Mouse (Mus musculus): Measurements from ENCODE around the gene Ikbkg. TPM values are rescaled to one million over a fixed set of nuclear protein-coding genes. Genes with fewer than 3 reads are reported as not detected.
"Not testable (repeated sequence)": the region's sequence is repeated elsewhere in the genome, so short reads cannot be mapped to it uniquely, and the experiment has no call there.

Ikbkg gene
- 10 to 100 TPM; 45.8 to 46.1 TPM for total RNA-seq (2021)

DNA sequence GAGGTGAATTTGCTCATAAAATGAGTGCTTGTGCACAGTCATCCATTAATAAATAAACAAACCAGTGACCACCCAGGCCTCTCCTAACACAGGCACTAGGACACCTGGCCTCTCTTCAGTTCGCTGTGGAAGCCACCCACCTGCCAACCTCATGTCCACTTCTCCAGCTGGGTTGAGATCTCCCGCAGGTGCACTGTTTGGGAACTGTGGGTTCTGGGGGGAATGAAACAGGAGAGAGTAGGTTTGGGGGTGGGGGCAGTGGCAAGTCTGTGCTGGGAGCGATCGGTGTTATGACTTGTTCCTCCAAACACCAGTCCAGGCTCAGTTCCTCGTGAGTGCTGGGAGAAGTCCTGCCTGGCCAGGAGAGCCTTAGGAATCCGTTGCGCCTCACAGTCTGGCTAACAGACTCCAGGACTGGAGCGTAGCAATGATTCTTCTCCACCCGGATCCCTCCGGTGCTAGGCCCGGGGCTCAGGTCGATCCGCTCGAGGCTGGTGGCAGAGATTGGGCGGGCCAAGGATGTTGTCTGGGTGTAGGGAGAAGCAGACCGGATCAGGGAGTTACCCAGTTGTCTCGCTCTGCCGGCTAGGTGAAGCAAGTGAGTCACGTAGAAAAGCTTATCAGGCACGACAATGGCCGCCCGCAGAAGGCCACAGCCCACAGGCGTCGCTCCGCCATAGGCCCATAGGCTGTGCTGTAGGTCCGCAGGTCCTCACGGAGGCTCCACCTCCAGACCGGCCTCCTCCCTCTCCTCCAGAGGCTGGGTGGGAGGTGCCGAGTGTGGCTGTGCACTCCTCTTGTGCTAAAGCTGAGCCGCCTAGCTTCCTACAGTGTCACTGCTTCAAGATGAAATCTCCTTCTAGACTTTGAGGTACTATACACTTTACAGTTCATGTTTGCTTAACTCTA, at the start of gene Ikbkg, which contains the start of gene Fam3a:
Ikbkg (plus strand) TSS at position 756 of the 909 bp plus-strand sequence.
Fam3a (minus strand) TSS at position 738 of the 909 bp plus-strand sequence.
- peak; percentile 71 to 74 for DNase-seq
- intact Hi-C loops (cut with DNase I) = no loop called here

DNA sequence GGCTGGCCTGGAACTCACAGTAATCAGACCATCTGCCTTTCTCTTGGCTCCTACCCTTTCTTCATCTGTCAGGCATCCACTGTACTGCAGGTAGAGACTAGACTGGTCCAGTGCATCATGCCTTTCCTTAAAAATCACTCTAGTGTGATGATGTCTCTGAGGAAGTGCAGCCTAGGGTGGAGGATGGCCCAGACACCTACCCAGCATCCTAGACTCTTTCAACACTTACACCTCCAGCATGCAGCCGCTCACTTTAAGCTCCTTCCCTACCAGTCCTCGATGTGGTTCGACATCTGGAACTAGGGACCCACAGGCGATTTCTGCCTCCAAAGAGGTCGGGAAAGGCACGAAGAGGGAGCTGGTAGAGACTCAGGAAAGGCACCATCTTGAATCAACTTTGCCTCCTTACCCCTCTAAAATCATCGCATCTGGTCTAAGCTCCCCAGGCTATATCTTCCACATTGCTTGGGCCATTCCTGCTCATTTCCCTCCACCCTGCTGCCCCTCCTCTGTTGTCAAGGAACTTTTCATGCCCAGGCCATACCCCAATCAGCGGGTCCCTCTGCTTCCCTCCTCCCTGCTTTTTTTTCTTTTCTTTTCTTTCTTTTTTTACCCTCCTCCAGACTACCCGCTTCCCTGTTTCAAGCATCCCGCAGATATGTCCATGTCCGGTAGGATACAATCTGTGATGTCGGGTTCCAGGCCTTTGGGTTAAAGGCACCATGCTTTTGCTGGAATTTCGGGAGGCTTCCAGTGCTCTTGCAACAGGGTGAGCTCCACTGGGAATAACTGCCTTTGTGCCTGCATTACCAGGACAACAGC, 40.2 kb upstream of the Ikbkg start:
- no peak for DNase-seq
- intact Hi-C loops (cut with DNase I) = loop anchor here (5.0 kb wide), 1 partner anchor 106 kb away; the partner anchor contains the start of gene Flna

DNA sequence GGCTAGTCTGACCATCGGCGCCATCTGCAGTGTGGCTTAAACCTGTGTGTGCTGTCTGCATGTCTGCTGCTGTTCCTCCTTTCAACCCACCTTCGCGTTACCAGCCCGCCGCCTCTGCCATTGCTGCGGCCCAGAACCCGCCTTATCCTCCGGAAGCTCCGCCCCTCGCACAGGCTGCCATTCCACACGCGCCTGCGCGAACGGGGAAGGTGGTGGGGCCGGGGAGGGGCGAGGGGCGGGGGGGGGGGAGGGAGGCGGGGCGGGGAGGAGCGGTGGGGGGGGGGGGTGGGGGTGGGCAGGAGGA, 39.7 kb upstream of the Ikbkg start, which contains the start of gene Lage3:
Lage3 (minus strand) TSS at position 152 of the 304 bp plus-strand sequence.
- intact Hi-C loops (cut with DNase I) = loop anchor here (5.0 kb wide), 1 partner anchor 106 kb away; the partner anchor contains the start of gene Flna
- DNase-seq = peak; percentile 75 to 78

DNA sequence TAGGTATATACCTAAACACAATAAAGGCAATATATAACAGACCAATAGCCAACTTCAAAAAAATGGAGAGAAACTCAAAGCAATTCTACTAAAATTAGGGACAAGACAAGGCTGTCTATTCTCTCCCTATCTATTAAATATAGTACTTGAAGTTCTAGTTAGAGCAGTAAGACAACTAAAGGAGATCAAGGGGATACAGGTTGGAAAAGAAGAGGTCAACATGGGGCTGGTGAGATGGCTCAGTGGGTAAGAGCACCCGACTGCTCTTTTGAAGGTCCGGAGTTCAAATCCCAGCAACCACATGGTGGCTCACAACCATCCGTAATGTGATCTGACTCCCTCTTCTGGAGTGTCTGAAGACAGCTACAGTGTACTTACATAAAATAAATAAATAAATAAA, 36.0 kb upstream of the Ikbkg start:
- intact Hi-C loops (cut with DNase I) = not testable (repeated sequence)

DNA sequence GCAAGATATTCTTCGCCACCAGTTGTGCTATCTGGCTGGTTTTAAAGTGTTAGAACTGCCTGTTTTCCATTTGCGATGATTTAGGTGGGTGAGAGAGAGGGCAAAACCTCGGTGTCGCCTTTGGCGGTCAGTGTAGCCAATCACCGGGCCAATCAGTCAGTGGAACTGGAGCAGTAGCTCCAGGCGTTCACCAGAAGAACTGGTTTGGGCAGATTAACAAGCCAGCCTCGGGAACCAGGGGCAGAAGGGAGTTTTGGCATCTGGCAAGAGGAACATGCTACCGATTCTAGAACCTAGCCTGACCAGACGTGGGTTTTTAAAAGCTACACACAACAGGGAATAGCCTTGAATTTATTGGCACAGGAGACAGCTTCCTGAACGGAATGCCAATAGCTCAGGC, 33.9 kb upstream of the Ikbkg start:
- intact Hi-C loops (cut with DNase I) = no loop called here
- DNase-seq = no peak

More for the DNA sequence above, 36.0 kb upstream of the Ikbkg start:
- not testable (repeated sequence) for DNase-seq

DNA sequence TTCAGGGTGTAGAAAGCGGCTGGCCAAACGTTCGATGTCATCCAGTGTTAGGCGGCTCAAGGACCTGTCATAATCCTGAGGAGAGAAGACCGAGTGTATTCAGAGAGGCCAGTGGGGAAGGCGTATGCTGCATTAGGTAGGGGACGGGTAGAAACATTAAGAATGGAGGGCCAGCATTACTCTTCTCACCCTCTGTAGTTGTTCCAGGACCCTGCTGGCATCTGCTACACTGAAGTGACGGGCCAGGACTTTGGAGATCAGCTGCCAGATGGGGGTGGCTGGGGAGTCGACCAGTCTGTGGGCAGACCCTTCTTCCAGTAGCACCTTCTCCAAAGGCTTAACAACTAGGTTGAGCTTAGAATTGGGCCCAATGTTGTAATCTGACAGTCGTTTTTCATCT, 25.6 kb upstream of the Ikbkg start:
- no peak for DNase-seq
- intact Hi-C loops (cut with DNase I) = loop anchor here (5.0 kb wide), 1 partner anchor 55 kb away; the partner anchor contains the start of gene Fam50a

DNA sequence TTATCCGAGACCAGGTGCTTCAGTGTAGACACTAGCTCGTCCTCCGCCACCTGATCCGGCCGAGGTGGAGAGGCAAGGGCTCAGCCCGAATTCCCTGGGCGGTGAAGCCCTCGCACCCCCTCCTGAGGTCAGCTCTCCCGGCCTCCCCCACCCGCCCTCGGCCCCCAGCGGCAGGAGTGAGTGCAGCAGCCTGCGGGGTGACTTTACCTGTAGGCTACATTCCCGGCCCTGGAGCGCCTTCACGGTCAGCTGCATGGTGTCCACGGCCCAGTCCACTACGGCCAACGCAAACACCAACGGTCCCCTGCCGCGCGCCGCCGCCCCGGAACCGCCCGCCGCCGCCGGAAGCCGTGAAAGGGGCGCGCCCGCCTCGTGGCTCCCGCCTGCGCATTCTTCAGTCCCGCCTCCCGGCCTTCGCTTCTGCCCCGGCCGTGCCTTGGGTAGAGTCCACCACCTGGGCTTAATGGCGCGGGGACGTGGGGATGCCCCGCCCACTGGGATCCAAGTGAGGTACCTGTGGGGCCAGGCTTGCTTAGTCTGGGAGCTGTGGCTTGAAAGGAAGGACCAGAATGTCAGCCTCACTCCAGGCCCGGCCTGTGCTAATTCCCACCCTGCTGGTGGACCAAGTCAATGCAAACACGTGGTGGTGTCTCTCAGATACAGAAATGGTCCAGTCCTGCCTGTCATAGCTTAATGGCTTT, 24.7 kb upstream of the Ikbkg start:
- DNase-seq = peak; percentile 75 to 76
- intact Hi-C loops (cut with DNase I) = loop anchor here (5.0 kb wide), 1 partner anchor 56 kb away; the partner anchor contains the start of gene Fam50a

DNA sequence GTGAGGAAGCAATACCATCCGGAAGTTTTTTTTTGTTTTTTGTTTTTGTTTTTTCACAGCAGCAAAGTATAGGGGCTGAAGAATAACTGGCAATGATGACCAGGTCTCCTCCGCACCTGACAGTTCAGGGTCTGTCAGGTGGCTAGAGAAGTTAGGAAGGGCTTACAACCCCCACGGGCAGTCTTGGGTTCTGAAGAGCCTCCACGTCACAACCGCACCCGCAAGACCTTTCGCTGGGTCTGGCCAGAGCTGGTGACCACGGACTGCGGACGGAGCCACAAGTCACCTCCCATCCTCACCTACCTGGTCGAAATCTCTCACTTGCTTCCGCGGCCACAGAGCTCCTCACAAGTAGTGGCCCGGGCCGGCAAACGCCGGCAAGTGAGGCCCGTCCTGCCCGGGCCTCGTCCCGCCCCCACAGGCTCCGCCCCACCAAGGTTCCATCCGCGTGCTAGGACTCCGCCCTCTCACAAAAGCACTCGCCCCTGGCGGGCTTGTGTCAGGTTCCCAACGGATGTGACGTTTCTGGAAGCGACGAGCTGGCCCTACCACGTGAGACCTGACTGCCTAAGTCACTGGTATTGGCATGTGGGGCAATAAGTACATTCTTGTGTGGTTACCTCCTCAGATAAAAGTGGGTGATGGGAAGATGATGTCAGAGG, 20.1 kb upstream of the Ikbkg start, which contains the start of the genes Ubl4a and Slc10a3:
Ubl4a (minus strand) TSS at position 331 of the 662 bp plus-strand sequence.
Slc10a3 (minus strand) TSS at position 462 of the 662 bp plus-strand sequence.
- intact Hi-C loops (cut with DNase I) = no loop called here
- peak; percentile 81 to 82 for DNase-seq

DNA sequence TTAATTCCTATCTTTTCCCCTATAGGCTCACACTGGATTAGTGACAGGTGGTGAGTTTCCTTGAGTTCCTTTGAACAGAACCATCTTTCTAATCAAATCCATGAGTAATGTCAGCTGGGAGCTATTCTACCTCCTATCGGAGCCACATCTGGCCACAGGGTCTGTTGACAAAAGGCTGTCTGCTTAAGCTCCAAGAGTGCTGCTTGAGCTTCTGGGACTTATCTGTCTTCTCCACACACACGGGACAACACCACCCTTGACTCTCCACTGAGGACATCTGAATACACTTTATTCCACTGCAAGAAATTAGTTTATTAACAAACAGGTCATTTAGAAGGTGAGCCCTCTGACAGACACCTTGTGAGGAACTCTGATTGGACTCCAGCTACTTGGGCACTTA, 8.6 kb upstream of the Ikbkg start:
- DNase-seq = no peak
- intact Hi-C loops (cut with DNase I) = no loop called here

DNA sequence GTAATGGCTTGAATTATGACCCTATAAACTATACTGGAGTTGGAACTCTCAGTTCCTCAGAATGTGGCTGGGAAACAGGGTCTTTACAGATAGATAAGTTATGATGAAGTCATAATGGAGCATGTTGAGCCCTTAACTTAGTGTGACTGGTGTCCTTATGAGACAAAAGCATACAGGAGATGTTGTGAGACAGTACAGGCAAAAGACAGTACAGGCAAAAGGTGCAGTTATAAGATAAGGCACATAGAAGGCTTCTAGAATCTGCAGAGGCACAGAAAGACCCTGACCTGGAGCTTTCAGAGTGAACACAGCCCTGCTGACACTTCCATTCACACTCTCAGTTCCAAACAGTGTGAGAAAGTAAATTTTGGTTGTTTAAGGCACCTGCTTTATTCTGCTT, 4.9 kb upstream of the Ikbkg start:
- no peak for DNase-seq
- intact Hi-C loops (cut with DNase I) = no loop called here

DNA sequence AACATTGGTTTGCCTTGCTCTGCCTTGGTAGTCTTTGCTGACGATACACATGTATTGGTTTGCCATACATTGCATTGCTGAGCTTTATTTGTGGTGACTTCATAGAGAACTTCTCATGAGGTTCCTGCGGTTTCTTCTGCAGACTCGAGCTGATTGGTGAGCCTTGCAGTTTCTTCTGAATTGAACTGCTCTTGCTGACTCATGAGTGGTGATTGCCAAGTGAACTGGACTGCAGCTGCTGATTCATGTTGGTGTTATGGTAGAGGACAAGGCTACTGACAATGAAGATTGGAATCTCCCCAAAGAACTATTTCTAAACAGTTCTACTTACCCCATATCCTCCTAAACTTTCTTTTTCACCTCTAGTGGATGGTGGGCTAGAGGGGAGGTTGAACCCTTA, 7.0 kb downstream of the Ikbkg start:
- no peak for DNase-seq
- intact Hi-C loops (cut with DNase I) = no loop called here

DNA sequence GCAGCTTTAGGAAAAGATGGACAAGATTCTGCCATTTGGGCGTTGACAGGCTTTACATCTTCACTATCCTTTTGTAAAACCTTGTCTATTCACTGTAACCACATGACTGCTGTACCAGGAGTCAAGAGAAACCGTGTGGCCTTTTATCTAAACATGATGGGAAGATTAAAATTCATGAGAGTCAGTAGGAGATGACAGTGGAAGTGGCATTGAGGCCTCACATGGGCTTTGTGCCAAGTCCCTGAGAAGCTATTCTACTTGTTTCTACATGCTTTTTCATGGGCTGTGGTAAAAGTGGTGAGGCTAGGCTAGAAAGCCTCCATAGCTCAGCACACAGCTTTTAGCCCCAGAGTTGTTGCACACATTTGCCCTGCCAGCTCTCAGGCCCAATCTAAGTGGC, 15.2 kb downstream of the Ikbkg start:
- DNase-seq = no peak
- intact Hi-C loops (cut with DNase I) = no loop called here

DNA sequence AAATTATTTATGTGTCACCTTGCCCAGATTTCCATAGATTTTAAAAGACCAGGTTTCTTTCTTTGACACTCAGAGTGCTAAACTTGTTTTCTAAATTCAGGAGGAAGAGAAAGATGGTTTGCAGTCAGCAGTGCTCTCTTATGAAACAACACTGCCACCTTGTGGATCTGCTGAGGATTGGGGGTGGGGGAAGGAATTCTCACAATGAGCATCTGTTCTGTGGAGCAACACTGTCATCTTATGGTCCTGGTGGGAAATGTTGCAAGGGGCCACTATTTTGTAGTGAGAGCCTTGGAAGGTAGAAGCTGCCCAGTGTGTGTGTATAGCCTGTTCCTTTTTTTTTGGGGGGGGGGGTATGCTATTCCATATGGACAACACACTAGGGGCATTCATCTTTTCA, 20.3 kb downstream of the Ikbkg start:
- DNase-seq = peak; percentile 57 to 67
- intact Hi-C loops (cut with DNase I) = loop anchor here (1.0 to 10.0 kb wide), 8 partner anchors 165 to 1399 kb away; partner anchors contain the start of genes Hcfc1 and Irak1

DNA sequence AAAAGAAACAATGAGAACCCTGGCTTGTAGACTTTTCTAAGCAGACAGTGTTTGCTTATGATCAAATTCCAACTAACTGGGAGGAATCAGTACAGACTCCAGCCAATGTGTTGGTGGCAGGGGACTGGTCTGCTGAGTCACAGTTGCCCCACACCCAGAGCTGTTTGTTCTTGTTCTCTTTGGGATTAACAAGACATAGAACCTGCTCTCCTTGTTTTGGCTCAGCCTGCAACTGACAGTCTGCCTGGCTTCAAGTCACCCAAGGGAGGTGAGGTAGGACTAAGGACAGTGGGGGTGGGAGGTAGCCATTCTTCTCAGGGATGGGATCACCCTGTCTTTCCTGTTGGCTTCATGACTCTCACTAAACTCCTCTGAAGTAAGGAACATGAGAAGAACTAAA, 31.4 kb downstream of the Ikbkg start:
- intact Hi-C loops (cut with DNase I) = no loop called here
- no peak for DNase-seq

DNA sequence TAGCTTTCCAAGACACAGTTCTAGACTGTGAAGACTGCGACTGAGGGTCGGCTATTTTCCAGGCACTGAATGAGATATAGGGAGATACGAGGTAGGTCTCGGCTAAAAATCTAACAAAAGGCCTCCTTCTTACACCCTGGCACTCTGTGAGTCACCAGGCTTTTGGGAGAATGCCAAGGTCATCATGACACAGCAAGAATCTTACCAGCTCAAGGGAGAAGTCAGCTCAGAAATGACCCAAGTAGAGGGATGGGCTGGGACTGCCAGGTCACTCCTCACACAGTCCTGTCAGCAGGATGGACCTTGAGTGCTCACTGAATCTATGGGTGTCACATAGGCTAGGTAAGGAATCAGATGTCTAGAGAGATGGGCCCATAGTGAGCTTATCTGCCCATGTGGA, 32.1 kb downstream of the Ikbkg start:
- intact Hi-C loops (cut with DNase I) = no loop called here

DNA sequence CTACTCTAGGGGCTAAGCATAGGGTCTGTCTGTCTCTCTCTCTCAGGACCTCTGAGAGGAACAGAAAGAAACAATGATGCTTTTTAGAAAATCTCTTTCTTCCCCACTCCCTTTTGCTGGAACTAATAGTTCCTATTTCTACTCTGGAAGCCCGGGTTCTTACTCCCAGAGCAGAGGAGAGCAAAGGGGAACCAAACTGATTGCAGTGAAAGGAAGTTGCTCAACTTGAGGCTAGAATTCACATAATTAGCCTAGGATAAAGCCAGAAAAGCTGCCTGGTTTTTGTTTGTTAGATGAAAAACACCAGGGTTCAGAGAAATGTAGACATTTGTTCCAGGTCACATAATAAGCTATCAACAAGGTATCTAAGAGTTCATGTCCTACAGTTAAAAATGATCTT, 33.2 kb downstream of the Ikbkg start:
- no peak for DNase-seq
- intact Hi-C loops (cut with DNase I) = no loop called here

More for the DNA sequence above, 32.1 kb downstream of the Ikbkg start:
- peak; percentile 23 to 28 for DNase-seq

DNA sequence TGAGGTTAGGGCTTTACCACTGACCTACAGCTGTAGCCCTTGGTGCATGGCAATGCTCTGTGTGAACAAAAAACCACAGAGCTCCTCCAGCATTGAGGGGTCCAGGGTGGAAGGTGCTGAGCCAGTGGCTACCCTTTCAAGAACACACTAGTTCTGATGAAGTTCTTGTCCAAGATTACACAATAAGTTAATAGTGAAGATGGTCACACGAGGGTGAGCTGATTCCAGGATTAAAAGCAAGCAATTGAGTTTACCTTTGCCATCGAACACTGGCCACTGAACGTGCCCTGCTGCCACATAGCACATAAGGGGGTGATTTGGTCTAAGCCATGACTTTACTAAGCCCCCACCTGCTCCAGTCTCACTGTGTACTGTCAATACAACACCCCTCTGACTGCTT, 34.0 kb downstream of the Ikbkg start:
- intact Hi-C loops (cut with DNase I) = no loop called here

DNA sequence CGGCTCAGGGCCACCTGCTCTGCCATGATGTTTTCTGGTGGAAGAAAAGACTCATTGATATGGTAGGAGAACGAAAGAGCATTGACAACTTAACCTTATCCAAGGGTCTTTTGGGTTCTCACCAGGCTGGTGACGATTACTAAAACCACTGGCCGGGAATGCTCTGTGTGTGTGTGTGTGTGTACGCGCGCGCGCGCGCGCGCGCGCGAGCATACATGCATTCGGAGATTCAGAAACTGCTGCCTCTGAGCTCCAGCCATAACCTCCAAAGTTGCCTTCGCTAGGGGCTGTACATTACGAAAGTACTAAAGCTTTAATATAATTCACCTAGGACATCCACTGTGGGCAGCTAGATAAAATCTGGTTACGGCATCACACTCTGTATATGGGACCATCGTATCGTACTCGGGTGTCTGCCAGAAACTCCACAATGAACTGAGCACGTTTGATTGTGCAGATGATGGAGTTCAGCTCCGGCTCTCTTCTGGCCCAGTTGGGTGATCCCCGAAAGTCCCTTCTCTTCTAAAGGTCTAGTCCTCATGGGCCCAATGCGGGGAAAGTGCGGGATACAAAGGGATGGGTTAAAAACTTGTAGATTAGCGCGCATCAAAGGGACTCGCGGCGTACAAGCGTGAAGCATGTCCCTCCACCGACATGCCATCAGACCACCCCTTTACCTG, 35.2 kb downstream of the Ikbkg start:
- no peak for DNase-seq
- intact Hi-C loops (cut with DNase I) = no loop called here

More for the DNA sequence above, 34.0 kb downstream of the Ikbkg start:
- no peak for DNase-seq

DNA sequence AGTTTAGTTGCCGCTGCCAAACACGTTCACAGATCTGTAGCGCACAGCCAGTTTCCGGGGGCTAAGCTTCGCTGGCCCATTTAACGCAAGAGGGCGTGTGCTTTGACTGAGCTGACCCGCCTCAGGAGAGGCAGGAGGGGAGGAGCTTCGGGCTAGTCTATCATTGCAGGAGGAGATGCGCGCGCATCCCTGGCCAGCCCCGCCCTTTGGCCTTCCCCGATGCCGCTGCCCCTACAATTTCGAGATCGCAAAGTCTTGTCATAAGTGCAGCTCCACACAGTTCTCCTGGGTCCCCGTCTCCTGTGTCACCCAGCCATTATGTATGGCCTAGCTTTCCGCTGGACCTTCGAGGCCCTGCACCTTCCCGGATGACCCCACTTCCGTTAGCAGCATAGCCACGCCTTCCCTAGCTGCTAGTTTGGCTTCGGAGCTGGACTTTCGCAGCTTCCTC, 35.8 kb downstream of the Ikbkg start, which contains the start of gene G6pdx:
G6pdx (minus strand) TSS at position 369 of the 451 bp plus-strand sequence.
- DNase-seq = peak; percentile 86 to 88
- intact Hi-C loops (cut with DNase I) = no loop called here
